Mouse (Mus musculus) testis, postnatal 14 days (tissue): ENCODE results near the gene Gm28553.
"Not testable (repeated sequence)": the region's sequence is repeated elsewhere in the genome, so short reads cannot be mapped to it uniquely, and the experiment has no call there.

ENCODE experiments used
- DNase-seq: peaks from one replicate; pipeline ENCODE4 v3.0.0; 2021; ENCODE audit warnings: low spot score

The Gm28553 gene

DNA sequence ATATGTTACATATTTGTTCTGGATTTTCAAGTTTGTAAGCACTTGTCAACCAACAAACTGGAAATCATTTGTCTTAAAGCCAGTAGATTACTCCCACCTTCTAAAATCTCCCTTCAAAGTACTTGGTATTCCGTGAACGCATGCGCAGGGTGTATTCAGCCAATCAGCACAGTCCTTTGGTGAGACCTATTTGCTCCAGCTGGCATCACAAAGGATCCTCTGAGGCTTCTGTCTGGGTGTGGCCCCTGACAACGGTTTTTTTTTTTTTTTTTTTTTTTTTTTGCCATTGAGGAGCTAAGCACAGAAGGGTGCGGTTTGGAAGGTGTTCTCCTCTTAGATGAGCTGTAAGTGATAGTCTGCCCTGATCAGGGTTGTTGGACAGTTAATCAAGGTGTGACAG lies at the start of gene Gm28553:
Gene Gm28553 (plus strand): TSS at position 301 of the 400 bp plus-strand sequence.
- DNase-seq = not testable (repeated sequence)
